Mouse (Mus musculus): ENCODE results near the gene Tmem94.

Tmem94 gene

GRCm38 (mm10) chr11:115766356-115766943, 1.2 kb downstream of the Tmem94 start:
- DNase-seq (ENCODE audit: low spot score): no peak

GRCm38 (mm10) chr11:115766981-115767380, 1.7 kb downstream of the Tmem94 start:
- DNase-seq (ENCODE audit: low spot score): no peak

GRCm38 (mm10) chr11:115768896-115769295, 3.7 kb downstream of the Tmem94 start:
- no peak for DNase-seq (ENCODE audit: low spot score)

- DNase-seq (ENCODE audit: low spot score): no peak
These were observed 9.4 kb downstream of the Tmem94 start for GRCm38 (mm10) chr11:115774653-115775052.

GRCm38 (mm10) chr11:115775821-115776665, 10.8 kb downstream of the Tmem94 start:
- no peak for DNase-seq (ENCODE audit: low spot score)

GRCm38 (mm10) chr11:115776954-115777353, 11.7 kb downstream of the Tmem94 start:
- no peak for DNase-seq (ENCODE audit: low spot score)

GRCm38 (mm10) chr11:115777487-115778335, 12.5 kb downstream of the Tmem94 start:
- DNase-seq (ENCODE audit: low spot score): no peak

- DNase-seq (ENCODE audit: low spot score): peak; percentile 69
These were observed 13.9 kb downstream of the Tmem94 start for GRCm38 (mm10) chr11:115779038-115779571.

- peak; percentile 69 for DNase-seq (ENCODE audit: low spot score)
These were observed 15.2 kb downstream of the Tmem94 start for GRCm38 (mm10) chr11:115780141-115781070.

- no peak for DNase-seq (ENCODE audit: low spot score)
These were observed 21.2 kb downstream of the Tmem94 start for GRCm38 (mm10) chr11:115786473-115786872.

GRCm38 (mm10) chr11:115789787-115790186, 24.6 kb downstream of the Tmem94 start:
- DNase-seq (ENCODE audit: low spot score): no peak

- DNase-seq (ENCODE audit: low spot score): no peak
These were observed 26.7 kb downstream of the Tmem94 start for GRCm38 (mm10) chr11:115791919-115792318.

GRCm38 (mm10) chr11:115792353-115792752, 27.1 kb downstream of the Tmem94 start:
- no peak for DNase-seq (ENCODE audit: low spot score)

GRCm38 (mm10) chr11:115796898-115797297, 31.7 kb downstream of the Tmem94 start:
- DNase-seq (ENCODE audit: low spot score): no peak

- no peak for DNase-seq (ENCODE audit: low spot score)
These were observed 32.4 kb downstream of the Tmem94 start for GRCm38 (mm10) chr11:115797665-115798064.

GRCm38 (mm10) chr11:115800981-115801380, 35.7 kb downstream of the Tmem94 start:
- DNase-seq (ENCODE audit: low spot score): no peak

GRCm38 (mm10) chr11:115803072-115803709, 38.0 kb downstream of the Tmem94 start:
- DNase-seq (ENCODE audit: low spot score): no peak

GRCm38 (mm10) chr11:115805005-115805404, 39.8 kb downstream of the Tmem94 start:
- no peak for DNase-seq (ENCODE audit: low spot score)

- no peak for DNase-seq (ENCODE audit: low spot score)
These were observed 40.9 kb downstream of the Tmem94 start for GRCm38 (mm10) chr11:115806154-115806553.

GRCm38 (mm10) chr11:115807306-115807705, 42.1 kb downstream of the Tmem94 start:
- DNase-seq (ENCODE audit: low spot score): peak; percentile 21

- DNase-seq (ENCODE audit: low spot score): peak; percentile 61
These were observed 42.7 kb downstream of the Tmem94 start for GRCm38 (mm10) chr11:115807971-115808370.
